Mouse (Mus musculus): ENCODE measurements around the gene Abcc1. TPM values are rescaled to one million over a fixed set of nuclear protein-coding genes. Genes with fewer than 3 reads are reported as not detected.

Abcc1 gene
- total RNA-seq, 1 experiment from 2014 or later: 18.6 TPM

GRCm38 (mm10) chr16:14429371-14429770 is 68.0 kb downstream of the Abcc1 start:
- ATAC-seq (ENCODE audit: extremely low read depth, insufficient number of reproducible peaks, low FRiP score, poor library complexity, severe bottlenecking): no peak

GRCm38 (mm10) chr16:14432996-14433395 is 71.6 kb downstream of the Abcc1 start:
- ATAC-seq (ENCODE audit: extremely low read depth, insufficient number of reproducible peaks, low FRiP score, poor library complexity, severe bottlenecking): no peak

GRCm38 (mm10) chr16:14435526-14435925 is 74.2 kb downstream of the Abcc1 start:
- ATAC-seq (ENCODE audit: extremely low read depth, insufficient number of reproducible peaks, low FRiP score, poor library complexity, severe bottlenecking): no peak

GRCm38 (mm10) chr16:14437446-14437982 is 76.2 kb downstream of the Abcc1 start:
- ATAC-seq (ENCODE audit: extremely low read depth, insufficient number of reproducible peaks, low FRiP score, poor library complexity, severe bottlenecking): no peak

- ATAC-seq (ENCODE audit: extremely low read depth, insufficient number of reproducible peaks, low FRiP score, poor library complexity, severe bottlenecking): no peak
These were observed 77.2 kb downstream of the Abcc1 start for GRCm38 (mm10) chr16:14438561-14438960.

GRCm38 (mm10) chr16:14439081-14439480 is 77.7 kb downstream of the Abcc1 start:
- ATAC-seq (ENCODE audit: extremely low read depth, insufficient number of reproducible peaks, low FRiP score, poor library complexity, severe bottlenecking): peak; percentile 89

- no peak for ATAC-seq (ENCODE audit: extremely low read depth, insufficient number of reproducible peaks, low FRiP score, poor library complexity, severe bottlenecking)
These were observed 78.7 kb downstream of the Abcc1 start for GRCm38 (mm10) chr16:14439801-14440614.

DNA sequence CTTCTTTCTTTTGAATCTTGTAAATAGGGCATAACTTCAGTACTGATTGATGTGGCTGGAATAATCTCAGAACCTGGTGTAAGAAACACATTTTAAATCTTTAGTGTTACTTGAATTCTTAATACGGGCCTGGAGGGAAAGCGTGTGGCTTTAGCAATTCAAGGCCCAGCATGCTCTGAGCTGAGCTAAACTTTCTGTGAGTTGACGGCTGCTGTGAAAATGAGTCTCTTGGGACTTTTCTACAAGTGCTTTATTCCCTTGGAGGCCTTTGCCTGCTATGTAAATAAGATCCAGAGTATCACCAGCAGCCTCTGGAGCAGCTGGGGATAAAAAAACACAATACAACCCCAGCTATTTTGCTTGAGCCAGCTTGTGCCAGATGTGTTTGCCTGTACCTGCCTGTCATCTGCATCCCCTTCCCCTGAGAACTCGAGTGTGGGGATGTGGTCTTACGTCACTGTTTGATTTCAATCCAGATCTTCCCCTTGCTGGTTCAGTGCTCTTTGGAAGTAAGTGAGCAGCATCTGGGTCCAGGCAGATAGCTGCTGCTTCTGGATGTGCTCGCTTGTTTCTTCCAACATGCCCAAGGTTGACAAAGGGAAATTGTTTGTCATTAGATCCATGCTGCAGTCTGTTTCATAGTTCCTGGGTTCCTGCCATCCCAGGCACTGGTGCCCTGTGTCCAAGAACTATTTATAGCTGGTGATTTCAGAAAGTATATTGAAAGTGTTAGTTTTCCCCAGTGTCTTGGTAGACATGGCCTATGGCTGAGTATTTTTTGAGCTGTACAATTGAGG is 82.9 kb downstream of the Abcc1 start:
- ATAC-seq (ENCODE audit: extremely low read depth, insufficient number of reproducible peaks, low FRiP score, poor library complexity, severe bottlenecking): no peak

DNA sequence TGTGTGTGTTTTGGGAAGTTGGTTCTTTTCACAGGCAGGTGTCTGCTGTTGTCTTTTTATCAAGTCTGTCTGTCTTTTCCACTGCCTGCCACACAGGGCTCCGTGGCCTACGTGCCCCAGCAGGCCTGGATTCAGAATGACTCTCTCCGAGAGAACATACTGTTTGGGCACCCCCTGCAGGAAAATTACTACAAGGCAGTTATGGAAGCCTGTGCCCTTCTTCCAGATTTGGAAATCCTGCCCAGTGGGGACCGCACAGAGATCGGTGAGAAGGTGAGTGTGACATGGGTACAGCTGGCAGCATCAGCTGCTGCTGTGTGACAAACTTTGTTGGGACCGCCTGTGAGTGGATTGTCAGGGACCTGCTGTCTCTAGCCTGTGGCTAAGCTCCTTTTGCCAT is 83.8 kb downstream of the Abcc1 start:
- ATAC-seq (ENCODE audit: extremely low read depth, insufficient number of reproducible peaks, low FRiP score, poor library complexity, severe bottlenecking): no peak

- no peak for ATAC-seq (ENCODE audit: extremely low read depth, insufficient number of reproducible peaks, low FRiP score, poor library complexity, severe bottlenecking)
These were observed 86.0 kb downstream of the Abcc1 start for GRCm38 (mm10) chr16:14447366-14447765.

GRCm38 (mm10) chr16:14448307-14448706 is 86.9 kb downstream of the Abcc1 start:
- no peak for ATAC-seq (ENCODE audit: extremely low read depth, insufficient number of reproducible peaks, low FRiP score, poor library complexity, severe bottlenecking)

DNA sequence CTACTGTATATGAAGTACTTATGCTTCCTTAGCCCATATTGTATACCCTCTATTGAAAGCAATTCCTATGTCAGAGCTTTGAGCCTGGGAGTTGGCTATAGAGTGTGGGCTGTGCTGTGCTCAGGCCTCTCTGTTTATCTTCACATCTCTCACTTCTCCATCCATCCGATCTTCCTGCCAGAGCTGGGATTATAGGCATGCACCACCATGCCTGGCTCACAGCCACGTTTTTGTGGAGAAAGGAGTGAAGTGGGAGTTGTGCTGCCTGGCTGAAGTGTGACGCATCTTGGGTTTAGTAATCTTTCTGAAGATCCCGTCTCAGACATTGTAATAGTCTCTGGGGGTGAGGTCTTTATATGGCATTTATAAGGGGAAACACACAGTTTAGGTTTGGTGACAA is 88.5 kb downstream of the Abcc1 start:
- no peak for ATAC-seq (ENCODE audit: extremely low read depth, insufficient number of reproducible peaks, low FRiP score, poor library complexity, severe bottlenecking)

DNA sequence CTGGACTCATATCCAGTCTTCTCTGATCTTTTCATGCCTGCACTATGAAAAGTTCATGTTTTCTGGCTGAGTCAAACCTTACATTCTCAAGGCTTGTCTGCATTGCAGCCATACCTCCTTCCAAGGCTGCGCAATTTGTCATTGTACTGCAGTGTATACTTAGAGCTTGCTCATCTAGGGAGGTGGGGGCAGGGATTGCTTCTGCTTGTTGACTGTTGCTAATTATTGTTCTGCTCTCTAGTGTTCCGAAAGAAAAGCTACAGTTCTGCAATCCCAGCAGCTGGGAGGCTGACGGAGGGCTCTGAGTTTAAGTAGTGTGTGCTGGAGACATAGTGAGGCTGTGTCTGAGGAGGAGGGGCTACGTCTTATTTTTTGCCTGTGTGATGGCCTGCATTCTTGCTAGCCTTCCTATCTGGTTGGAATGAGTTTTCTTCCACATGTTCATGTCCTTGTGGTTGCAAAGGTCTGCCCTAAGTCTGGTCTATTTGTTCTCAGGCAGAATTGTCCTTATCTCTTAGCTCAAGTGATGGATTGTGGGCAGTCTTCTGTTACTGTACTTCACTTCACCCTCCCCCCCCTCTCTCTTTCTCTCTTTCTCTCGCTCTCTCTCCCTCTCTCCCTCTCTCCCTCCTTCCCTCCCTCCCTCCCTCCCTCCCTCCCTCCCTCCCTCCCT is 90.2 kb downstream of the Abcc1 start:
- no peak for ATAC-seq (ENCODE audit: extremely low read depth, insufficient number of reproducible peaks, low FRiP score, poor library complexity, severe bottlenecking)

DNA sequence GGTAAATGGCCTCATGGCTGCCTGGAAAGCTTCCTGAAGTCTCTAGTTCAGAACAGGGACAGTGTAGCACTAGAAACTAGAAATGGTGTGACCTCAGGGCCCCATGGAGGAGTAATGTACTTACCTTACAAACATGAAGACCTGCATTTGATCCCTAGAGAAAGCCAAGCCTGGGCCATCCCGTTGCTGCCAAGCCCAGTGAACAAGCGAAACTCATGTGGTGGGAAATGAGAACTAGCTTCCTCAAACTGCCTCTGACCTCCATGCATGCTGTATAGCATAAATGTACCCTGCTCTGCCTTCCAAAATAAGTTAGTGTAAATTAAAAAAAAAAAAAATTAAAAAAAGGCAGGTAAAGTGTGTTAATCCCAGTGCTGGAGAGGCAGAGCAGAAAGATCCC is 101.2 kb downstream of the Abcc1 start:
- ATAC-seq (ENCODE audit: extremely low read depth, insufficient number of reproducible peaks, low FRiP score, poor library complexity, severe bottlenecking): no peak

GRCm38 (mm10) chr16:14465016-14465415 is 103.7 kb downstream of the Abcc1 start:
- no peak for ATAC-seq (ENCODE audit: extremely low read depth, insufficient number of reproducible peaks, low FRiP score, poor library complexity, severe bottlenecking)

GRCm38 (mm10) chr16:14468351-14468750 is 107.0 kb downstream of the Abcc1 start:
- ATAC-seq (ENCODE audit: extremely low read depth, insufficient number of reproducible peaks, low FRiP score, poor library complexity, severe bottlenecking): no peak

DNA sequence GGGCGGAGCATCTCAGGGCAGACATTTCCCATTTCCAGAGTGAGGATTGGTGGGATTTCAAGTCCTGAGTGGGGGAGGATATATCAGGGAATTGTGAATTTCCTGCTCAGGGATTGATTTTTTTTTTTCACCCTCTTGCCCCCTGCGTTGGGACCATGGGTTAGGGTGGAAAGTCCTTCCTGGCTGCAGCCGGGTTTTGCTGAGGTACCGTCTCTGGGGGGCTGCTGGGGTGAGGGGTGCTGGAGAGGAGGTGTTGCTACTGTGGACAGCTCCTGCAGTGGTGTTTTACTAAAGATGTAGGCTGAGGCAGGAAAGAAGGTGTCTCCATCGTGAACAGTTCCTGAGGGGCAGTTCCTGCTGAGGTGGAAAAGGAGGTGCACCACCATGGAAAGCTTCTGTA is 107.5 kb downstream of the Abcc1 start:
- no peak for ATAC-seq (ENCODE audit: extremely low read depth, insufficient number of reproducible peaks, low FRiP score, poor library complexity, severe bottlenecking)

GRCm38 (mm10) chr16:14472171-14472570 is 110.8 kb downstream of the Abcc1 start:
- no peak for ATAC-seq (ENCODE audit: extremely low read depth, insufficient number of reproducible peaks, low FRiP score, poor library complexity, severe bottlenecking)

GRCm38 (mm10) chr16:14473686-14474085 is 112.3 kb downstream of the Abcc1 start:
- no peak for ATAC-seq (ENCODE audit: extremely low read depth, insufficient number of reproducible peaks, low FRiP score, poor library complexity, severe bottlenecking)

All from neutrophil, adult 5-6 weeks (primary cell).